Mouse (Mus musculus): ENCODE measurements around the gene Gm17387.

The Gm17387 gene

GRCm38 (mm10) chr7:141077841-141078240 lies 48.9 kb downstream of the Gm17387 start, which contains the start of gene Pkp3:
Gene Pkp3 (plus strand): TSS chr7:141078218.
- no peak for DNase-seq (ENCODE audit: low read depth)

- no peak for DNase-seq (ENCODE audit: low read depth)
Measured at GRCm38 (mm10) chr7:141078876-141079275, 49.9 kb downstream of the Gm17387 start.
